Mouse (Mus musculus) heart, embryonic 13.5 days (tissue): ENCODE measurements around the gene Ptgr2. TPM values are rescaled to one million over a fixed set of nuclear protein-coding genes. Genes with fewer than 3 reads are reported as not detected.
"Not testable (repeated sequence)": the region's sequence is repeated elsewhere in the genome, so short reads cannot be mapped to it uniquely, and the experiment has no call there.

Source experiments
- ATAC-seq: fragments of 200-750 bp; cut with Nextera tagmentation; 2 replicates; pipeline ENCODE4 v1.8.0; 2017; ENCODE audit warnings: moderate TSS enrichment; ENCODE audit not compliant: insufficient number of reproducible peaks, low FRiP score, low TSS enrichment; ENCODE audit errors: extremely low read depth
- H3K27ac ChIP-seq: fragments of 300-500 bp; sonication (generic); replicated peaks from 2 replicates; pipeline ENCODE4 v1.5.1; 2015; ENCODE audit warnings: moderate library complexity, mild to moderate bottlenecking, inconsistent platforms
- H3K27me3 ChIP-seq: fragments of 300-500 bp; sonication (generic); replicated peaks from 2 replicates; pipeline ENCODE4 v1.6.1; 2015; ENCODE audit warnings: mild to moderate bottlenecking, inconsistent platforms
- H3K36me3 ChIP-seq: fragments of 300-500 bp; sonication (generic); 2 replicates; pipeline ENCODE4 v1.6.1; 2015; ENCODE audit warnings: mild to moderate bottlenecking, inconsistent platforms
- H3K4me1 ChIP-seq: fragments of 300-500 bp; sonication (generic); 2 replicates; pipeline ENCODE4 v1.6.1; 2015; ENCODE audit warnings: inconsistent platforms
- H3K4me2 ChIP-seq: fragments of 300-500 bp; sonication (generic); 2 replicates; pipeline ENCODE4 v1.6.1; 2015; ENCODE audit warnings: inconsistent platforms, mild to moderate bottlenecking, moderate library complexity
- H3K4me3 ChIP-seq: fragments of 300-500 bp; sonication (generic); 2 replicates; pipeline ENCODE4 v1.5.1; 2015; ENCODE audit warnings: moderate library complexity, mild to moderate bottlenecking, inconsistent platforms
- H3K9ac ChIP-seq: fragments of 300-500 bp; sonication (generic); 2 replicates; pipeline ENCODE4 v1.6.1; 2015; ENCODE audit warnings: inconsistent platforms, mild to moderate bottlenecking, moderate library complexity
- H3K9me3 ChIP-seq: fragments of 300-500 bp; sonication (generic); 2 replicates; pipeline ENCODE4 v1.6.1; 2016; ENCODE audit warnings: inconsistent platforms
- WGBS: fragments of 180-500 bp; shearing (Covaris S2); methylation state at CpG from one replicate; pipeline ENCODE4 v1.1.7; 2015; ENCODE audit warnings: mixed read lengths; 5-methylcytosine and 5-hydroxymethylcytosine counted together
- polyA plus RNA-seq: library from polyadenylated mRNA; unstranded; fragments of >200 nt; fragmentation: Nextera tagmentation; extraction: Ambion mirVana; gene quantifications from 2 replicates; pipeline ENCODE4 v1.2.1, GENCODE M21; 2015

Ptgr2 gene
- 58.0 and 65.3 TPM in 2 replicates for polyA plus RNA-seq

DNA sequence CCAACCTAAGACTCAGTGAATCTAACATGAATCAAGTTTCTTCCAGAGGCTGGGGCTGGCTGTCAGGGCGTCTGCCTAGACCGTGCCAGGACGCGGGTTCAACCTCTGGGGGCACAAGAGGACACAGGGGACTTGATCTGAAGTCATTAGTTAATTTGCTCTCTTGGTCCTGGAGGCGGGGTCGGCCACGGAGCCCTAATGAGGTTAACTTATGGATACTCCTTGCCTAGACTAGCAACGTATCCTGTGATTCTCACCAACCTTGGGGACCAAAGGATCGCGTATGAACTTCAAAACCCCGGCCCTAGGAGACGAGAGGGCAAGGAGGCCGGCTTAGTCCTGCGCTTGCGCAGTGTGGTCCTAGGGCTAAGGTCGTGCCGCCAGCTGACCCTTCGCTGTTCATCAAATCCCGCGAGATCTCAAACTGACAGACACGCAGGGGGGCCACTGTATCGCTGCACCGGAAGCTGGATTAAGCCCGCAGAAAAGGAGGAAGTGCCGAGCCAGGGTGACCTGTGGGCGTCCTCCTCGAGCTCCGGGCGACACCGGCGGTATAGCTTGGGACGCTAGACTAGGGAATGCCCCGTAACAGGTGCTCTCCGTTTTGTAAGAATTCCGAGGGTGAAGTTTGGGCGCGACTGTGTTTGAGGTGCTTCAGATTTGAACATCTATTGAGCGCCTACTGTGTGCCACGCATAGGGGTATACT is at the start of gene Ptgr2:
Gene Ptgr2, plus strand, starts transcription at position 348 of the 708 bp plus-strand sequence.
- ATAC-seq = peak; percentile 89
- H3K27me3 ChIP-seq = no peaks in the 10 kb centered on the region
- H3K4me2 ChIP-seq = peak within 1 kb of the TSS; percentile 80
- peaks cover 24% of the 10 kb centered on the region for H3K4me1 ChIP-seq
- H3K36me3 ChIP-seq = no peaks in the 10 kb centered on the region; the same call in 1 of the 2 replicates
- peak within 1 kb of the TSS; percentile 91 for H3K9ac ChIP-seq
- no peaks in the 10 kb centered on the region for H3K9me3 ChIP-seq
- peak within 1 kb of the TSS; percentile 88 for H3K27ac ChIP-seq
- under 1% methylated on average over 39 of the region's 39 CpGs for WGBS
- peak within 1 kb of the TSS; percentile 77 for H3K4me3 ChIP-seq

DNA sequence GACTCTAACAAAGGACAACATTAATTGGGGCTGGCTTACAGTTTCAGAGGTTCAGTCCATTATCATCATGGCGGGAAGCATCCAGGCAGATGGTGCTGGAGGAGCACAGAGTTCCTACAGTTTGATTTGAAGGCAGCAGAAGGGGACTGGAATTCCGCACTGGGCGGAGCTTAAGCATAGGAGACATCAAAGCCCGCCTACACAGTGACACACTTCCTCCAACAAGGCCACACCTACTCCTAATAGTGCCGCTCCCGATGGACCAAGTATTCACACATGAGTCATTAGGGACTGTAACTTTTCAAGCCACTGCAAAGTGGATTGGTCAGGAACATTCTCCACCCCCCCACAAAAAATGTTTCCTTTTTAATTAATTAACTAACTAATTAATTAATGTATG is 49.5 kb upstream of the Ptgr2 start:
- 81% methylated on average over 6 of the region's 6 CpGs for WGBS
- H3K4me1 ChIP-seq = no peaks in the 10 kb centered on the region
- no peaks in the 10 kb centered on the region for H3K36me3 ChIP-seq
- no peaks in the 10 kb centered on the region for H3K9me3 ChIP-seq
- H3K27ac ChIP-seq = no peak overlapping the region
- H3K9ac ChIP-seq = no peak overlapping the region
- H3K4me3 ChIP-seq = no peak overlapping the region
- H3K4me2 ChIP-seq = no peak overlapping the region
- no peak for ATAC-seq
- H3K27me3 ChIP-seq = no peaks in the 10 kb centered on the region; the same call in 1 of the 2 replicates

DNA sequence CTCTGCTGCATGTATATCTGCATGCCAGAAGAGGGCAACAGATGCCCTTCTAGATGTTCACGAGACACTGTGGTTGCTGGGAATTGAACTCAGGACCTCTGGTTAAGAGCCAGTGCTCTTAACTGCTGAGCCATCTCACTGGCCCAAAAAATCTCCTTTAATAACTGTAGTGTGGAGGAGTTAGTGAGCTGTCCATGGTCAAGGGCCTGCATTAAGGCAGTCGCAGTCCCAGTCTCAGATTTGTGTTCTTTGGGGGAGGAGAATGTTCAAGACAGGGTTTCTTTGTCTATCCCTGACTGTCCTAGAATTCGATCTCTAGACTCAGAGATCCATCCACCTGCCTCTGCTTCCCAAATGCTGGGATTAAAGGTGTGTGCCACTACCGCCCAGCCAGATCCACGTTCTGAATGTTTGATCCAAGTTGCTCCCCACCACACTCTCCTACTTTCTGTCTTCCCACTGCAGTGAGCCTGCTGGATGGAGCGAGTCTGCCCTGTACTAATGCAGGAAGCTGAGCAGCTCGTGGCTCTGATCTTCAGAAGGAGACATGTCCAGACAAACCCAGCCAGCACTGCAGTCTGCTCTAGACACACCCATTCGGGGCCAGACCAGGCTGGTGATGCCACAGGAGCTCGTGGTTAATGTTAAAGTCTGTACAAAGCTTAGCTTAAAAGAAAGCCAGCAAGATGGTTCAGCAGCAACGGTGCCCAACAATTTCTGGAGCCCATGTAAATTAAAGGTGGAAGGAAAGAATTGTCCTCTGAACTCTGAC is 48.9 kb upstream of the Ptgr2 start:
- Histone ChIP-seq H3K4me1 (no peaks in the 10 kb centered on the region), H3K4me2 (no peak overlapping the region), H3K9me3 (no peaks in the 10 kb centered on the region), H3K36me3 (no peaks in the 10 kb centered on the region), H3K27ac (no peak overlapping the region), H3K27me3 (no peaks in the 10 kb centered on the region; the same call in 1 of the 2 replicates), H3K4me3 (no peak overlapping the region), H3K9ac (no peak overlapping the region)
- WGBS = 77% methylated on average over 10 of the region's 10 CpGs
- ATAC-seq = no peak

DNA sequence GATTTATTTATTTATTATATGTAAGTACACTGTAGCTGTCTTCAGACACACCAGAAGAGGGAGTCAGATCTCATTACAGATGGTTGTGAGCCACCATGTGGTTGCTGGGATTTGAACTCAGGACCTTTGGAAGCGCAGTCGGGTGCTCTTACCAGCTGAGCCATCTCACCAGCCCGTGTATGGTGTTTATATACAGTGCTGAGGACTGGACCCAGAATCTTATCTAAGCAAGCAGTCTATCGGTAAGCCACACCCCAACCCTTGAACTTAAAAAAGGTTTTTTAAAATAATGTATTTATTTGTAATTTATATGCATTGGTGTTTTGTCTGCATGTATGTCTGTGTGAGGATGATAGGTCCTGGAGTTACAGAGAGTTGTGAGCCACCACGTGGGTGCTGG is 48.0 kb upstream of the Ptgr2 start:
- not testable (repeated sequence) for H3K36me3 ChIP-seq, H3K4me2 ChIP-seq, H3K27ac ChIP-seq, H3K9ac ChIP-seq, H3K9me3 ChIP-seq, H3K27me3 ChIP-seq, ATAC-seq, H3K4me1 ChIP-seq, H3K4me3 ChIP-seq
- WGBS = 79% methylated on average over 5 of the region's 5 CpGs

DNA sequence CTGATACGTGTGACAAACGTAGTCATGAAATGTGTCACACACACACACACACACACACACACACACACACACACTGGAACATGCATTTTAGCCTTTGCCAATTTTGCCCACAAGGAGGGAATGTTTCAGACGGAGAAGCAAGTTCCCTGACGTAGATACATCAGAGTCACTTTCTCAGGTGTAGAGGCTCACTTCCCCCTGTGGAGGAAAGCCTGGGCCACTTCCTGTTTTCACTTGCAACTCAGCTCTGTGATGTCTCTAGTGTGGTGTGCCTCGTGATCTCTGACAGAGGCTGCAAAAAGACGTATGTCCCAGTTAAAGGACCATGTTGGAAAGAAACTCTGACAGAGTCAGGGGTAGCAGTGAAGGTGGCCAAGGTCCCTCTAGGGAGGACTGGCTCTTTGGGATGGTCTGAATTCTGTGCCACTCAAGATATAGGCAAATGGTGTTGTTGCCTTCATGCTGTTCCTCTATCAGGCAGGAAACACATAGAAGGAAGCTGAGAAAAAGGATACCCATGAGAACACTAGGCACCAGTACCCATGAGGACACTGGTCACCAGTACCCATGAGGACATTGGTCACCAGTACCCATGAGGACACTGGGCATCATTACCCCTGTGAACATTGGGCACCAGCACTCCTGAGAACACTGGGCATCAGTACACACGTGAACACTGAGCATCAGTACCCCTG is 41.8 kb upstream of the Ptgr2 start:
- 70% methylated on average over 7 of the region's 7 CpGs for WGBS
- Histone ChIP-seq H3K9ac (no peak overlapping the region), H3K9me3 (no peaks in the 10 kb centered on the region), H3K36me3 (no peaks in the 10 kb centered on the region), H3K27me3 (no peaks in the 10 kb centered on the region; the same call in 1 of the 2 replicates), H3K4me3 (no peak overlapping the region), H3K4me2 (no peak overlapping the region), H3K4me1 (no peaks in the 10 kb centered on the region), H3K27ac (no peak overlapping the region)
- ATAC-seq = no peak; the same call in 1 of the 2 replicates

DNA sequence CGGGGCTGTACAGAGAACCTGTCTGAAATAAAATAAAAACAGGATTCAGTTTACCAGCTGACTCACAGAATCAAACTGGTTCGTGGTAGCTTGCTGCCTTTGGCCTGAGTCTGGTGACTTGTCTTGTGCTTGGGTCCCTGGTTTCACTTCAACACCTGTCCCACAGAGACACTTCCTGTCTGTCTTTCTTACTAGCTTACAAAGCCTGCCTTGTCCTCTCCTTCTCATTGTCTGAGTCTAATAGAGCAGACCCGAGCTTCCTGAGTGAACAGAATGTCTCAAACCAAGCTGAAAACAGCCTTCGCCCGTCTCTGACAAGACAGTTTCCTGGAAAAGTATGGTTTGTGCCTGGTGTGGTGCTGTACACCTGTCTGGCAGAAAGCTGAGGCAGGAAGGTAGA is 39.3 kb upstream of the Ptgr2 start:
- Histone ChIP-seq H3K4me2 (no peak overlapping the region), H3K36me3 (no peaks in the 10 kb centered on the region), H3K4me3 (no peak overlapping the region), H3K27ac (no peak overlapping the region), H3K4me1 (no peaks in the 10 kb centered on the region), H3K9me3 (no peaks in the 10 kb centered on the region), H3K27me3 (no peaks in the 10 kb centered on the region), H3K9ac (no peak overlapping the region)
- 67% methylated on average over 5 of the region's 5 CpGs for WGBS
- ATAC-seq = no peak

DNA sequence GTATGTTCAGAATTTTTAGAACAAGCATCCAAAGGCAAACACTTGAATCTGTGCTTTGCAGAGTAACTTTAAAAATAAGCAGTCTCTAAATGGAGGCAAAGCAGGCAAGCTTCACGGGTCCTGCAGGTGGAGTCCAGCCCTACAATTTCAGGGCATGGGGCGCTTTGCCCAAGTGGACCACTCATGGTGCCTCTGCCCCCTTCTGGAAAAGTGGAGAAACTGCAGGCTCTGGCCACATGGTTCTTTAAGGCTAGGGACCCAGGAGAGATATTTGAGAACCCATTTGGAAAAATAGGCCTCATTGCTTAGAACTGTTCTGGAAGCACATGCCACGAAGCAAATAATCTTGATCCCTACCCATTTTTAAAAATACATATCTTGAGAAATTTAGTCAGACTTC is 35.8 kb upstream of the Ptgr2 start:
- H3K9ac ChIP-seq = no peak overlapping the region
- H3K36me3 ChIP-seq = no peaks in the 10 kb centered on the region
- ATAC-seq = no peak
- H3K27ac ChIP-seq = no peak overlapping the region
- WGBS = 9% methylated on average over 3 of the region's 3 CpGs
- H3K4me2 ChIP-seq = no peak overlapping the region
- no peaks in the 10 kb centered on the region for H3K27me3 ChIP-seq
- H3K4me3 ChIP-seq = no peak overlapping the region
- H3K4me1 ChIP-seq = no peaks in the 10 kb centered on the region
- no peaks in the 10 kb centered on the region for H3K9me3 ChIP-seq

DNA sequence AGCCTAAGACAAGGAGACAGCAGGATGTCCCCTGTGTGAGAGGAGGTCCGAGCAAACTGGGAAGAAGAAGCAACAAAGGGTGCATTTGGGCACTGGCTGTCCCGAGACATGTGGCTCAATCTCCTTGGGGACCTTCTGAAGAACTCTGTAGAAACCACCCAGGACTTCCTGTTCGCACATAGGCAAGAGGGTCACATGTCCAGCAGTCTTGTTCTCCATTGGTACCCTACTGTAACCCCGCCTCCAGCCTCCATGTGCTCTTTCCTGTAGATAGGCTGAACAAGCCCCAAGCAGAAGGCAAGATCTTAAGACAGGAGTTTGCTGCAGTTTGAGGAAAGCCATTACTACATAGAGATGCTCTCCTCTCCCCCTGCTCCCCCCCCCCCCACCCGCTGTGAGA is 32.2 kb upstream of the Ptgr2 start:
- no peaks in the 10 kb centered on the region for H3K27me3 ChIP-seq
- no peaks in the 10 kb centered on the region for H3K36me3 ChIP-seq
- no peaks in the 10 kb centered on the region for H3K4me1 ChIP-seq
- H3K27ac ChIP-seq = no peak overlapping the region
- no peak for ATAC-seq
- H3K4me3 ChIP-seq = no peak overlapping the region
- H3K9ac ChIP-seq = no peak overlapping the region
- 80% methylated on average over 5 of the region's 5 CpGs for WGBS
- no peaks in the 10 kb centered on the region for H3K9me3 ChIP-seq
- no peak overlapping the region for H3K4me2 ChIP-seq

DNA sequence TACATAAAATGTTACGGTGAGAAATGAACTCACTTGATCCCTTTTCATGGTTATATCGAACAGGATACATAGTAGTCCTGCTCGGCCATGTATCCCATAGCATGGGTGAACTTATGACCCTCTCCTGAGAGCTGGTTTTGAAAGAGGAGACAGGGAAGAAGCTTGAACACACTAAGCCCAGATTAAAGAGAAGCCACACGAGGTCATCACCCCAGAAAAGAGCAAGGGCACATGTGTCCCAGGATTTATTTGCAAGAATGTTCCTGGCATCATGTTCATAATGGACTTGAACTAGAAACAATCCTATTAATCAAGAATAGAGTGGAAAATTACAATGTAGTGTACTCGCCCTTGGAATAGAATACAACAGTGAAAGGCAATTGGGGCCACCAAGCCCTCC is 30.1 kb upstream of the Ptgr2 start:
- Histone ChIP-seq H3K27me3 (no peaks in the 10 kb centered on the region), H3K4me1 (no peaks in the 10 kb centered on the region), H3K4me3 (no peak overlapping the region), H3K27ac (no peak overlapping the region), H3K9ac (no peak overlapping the region), H3K9me3 (no peaks in the 10 kb centered on the region), H3K4me2 (no peak overlapping the region), H3K36me3 (no peaks in the 10 kb centered on the region)
- no peak for ATAC-seq
- WGBS = 72% methylated on average over 5 of the region's 5 CpGs

DNA sequence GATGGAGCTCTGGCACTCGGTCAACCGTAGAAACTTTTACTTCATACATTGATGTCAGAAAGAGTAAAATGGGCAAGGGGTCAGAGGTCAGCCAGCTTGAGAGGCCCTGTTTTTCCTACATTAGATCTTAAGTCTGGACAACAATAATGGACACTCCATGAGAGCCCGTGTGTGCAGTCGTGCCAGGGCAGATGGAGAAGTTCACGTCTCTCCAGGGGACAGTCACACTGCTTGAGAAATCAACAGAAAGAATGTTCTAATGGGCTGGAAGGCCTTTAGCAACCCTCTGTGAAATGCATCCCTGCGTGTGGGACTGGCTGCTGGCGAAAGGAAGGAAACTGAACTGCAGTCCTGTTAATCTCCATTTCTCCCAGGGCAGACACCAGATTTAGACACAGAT is 24.7 kb upstream of the Ptgr2 start:
- Histone ChIP-seq H3K36me3 (no peaks in the 10 kb centered on the region), H3K27me3 (no peaks in the 10 kb centered on the region), H3K9me3 (peaks cover 3% of the 10 kb centered on the region; the same call in 1 of the 2 replicates), H3K4me3 (no peak overlapping the region), H3K4me1 (no peaks in the 10 kb centered on the region), H3K9ac (no peak overlapping the region), H3K4me2 (no peak overlapping the region), H3K27ac (no peak overlapping the region)
- WGBS = 69% methylated on average over 7 of the region's 7 CpGs
- ATAC-seq = no peak

DNA sequence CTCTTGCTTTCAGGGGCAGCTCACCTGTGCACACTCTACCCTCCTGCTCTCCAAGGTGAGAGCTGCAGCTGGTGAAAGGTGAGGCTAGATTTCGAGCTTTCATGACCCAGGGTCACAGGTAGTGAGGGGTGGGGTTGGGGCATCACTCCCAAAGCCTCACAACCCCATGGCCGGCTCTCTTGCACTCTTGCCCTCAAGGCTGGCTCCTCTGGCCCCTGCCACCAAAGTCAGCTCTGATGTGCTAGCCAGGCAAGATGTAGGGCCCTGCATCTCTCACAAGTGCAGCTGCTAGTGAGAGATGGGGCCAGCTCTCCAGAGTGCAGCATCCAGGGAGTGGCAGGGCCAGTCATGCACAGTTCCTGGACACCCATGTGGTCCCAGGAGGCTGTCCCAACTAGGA is 17.8 kb upstream of the Ptgr2 start:
- Histone ChIP-seq H3K36me3 (no peaks in the 10 kb centered on the region), H3K4me2 (no peak overlapping the region), H3K27ac (no peak overlapping the region), H3K27me3 (no peaks in the 10 kb centered on the region), H3K9me3 (peaks cover 3% of the 10 kb centered on the region; the same call in 1 of the 2 replicates), H3K4me3 (no peak overlapping the region), H3K4me1 (no peaks in the 10 kb centered on the region), H3K9ac (no peak overlapping the region)
- WGBS = 59% methylated on average over 2 of the region's 2 CpGs
- no peak for ATAC-seq
